Comparison of ENCODE assay signal across 13 mouse cellular contexts in the genomic region with DNA sequence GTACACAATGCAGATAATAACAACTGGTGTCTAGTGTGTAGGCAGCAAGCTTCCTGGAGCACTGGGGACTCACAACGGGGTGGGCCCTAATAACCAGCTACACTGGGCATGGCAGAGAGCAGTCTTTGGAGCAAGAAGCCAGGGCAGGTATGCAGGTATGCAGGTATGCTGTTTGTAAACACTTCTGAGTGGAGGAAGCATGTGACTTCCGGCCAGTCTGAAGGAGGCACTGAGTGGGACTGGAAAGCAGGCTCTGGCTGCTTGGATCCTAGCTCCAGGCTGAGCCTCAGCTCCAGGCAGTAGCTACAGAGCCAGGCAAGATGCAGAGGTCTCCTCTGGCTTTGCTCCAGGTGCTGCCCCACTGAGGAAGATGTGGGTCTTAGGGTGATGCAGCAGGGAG.
DNase-seq lines count a peak whose midpoint lies in the region; ATAC-seq lines count a peak whose summit lies in the region.
"Had no signal": no experiment of that assay in that cellular context is flagged by ENCODE, and none has a peak within 500 bp of the region (broad histone marks: within the 10 kb centered on the region; RNA-seq: fewer than 3 reads in every experiment).

No protein-coding gene starts in this region.

- no peak for ATAC-seq in kidney, embryonic 16.5 days (ENCODE audit: low FRiP score, low TSS enrichment)
- ATAC-seq in intestine, embryonic 16.5 days: 0 out of 2 replicates have a peak, but pooled peaks have one; percentile 33
- ATAC-seq in liver, embryonic 15.5 days (ENCODE audit: insufficient read depth): no peak
- ATAC-seq: Patski had no signal

- no peak overlapping the region for H3K9ac ChIP-seq in kidney, embryonic 16.5 days (replicated peaks; ENCODE audit: low read length)
- no peak overlapping the region for H3K9ac ChIP-seq in intestine, embryonic 16.5 days (ENCODE audit: low read depth, low read length)
- H3K9ac ChIP-seq in liver, embryonic 15.5 days: no peak overlapping the region
- H3K9ac ChIP-seq: stomach, embryonic 15.5 days had no signal

- H3K36me3 ChIP-seq in kidney, embryonic 16.5 days (ENCODE audit: insufficient read depth, low read length): no peaks in the 10 kb centered on the region
- no peaks in the 10 kb centered on the region for H3K36me3 ChIP-seq in intestine, embryonic 16.5 days (ENCODE audit: control insufficient read depth, insufficient read depth, low read length)
- H3K36me3 ChIP-seq in liver, embryonic 15.5 days (replicated peaks): no peaks in the 10 kb centered on the region
- H3K36me3 ChIP-seq: stomach, embryonic 15.5 days had no signal

- H3K27ac ChIP-seq in kidney, embryonic 16.5 days (ENCODE audit: low read length): no peak overlapping the region
- no peak overlapping the region for H3K27ac ChIP-seq in intestine, embryonic 16.5 days (ENCODE audit: low read length)
- H3K27ac ChIP-seq in liver, embryonic 15.5 days (replicated peaks): peak overlapping the region; percentile 60
- H3K27ac ChIP-seq: macrophage; stomach, embryonic 15.5 days had no signal

- DNase-seq in kidney, adult 18-20 months: peak; percentile 27
- peak; percentile 83 for DNase-seq in lung, postnatal 36 days
- DNase-seq in right cerebral cortex, postnatal 14 days: no peak
- no peak for DNase-seq in gastrocnemius, postnatal 14 days
- DNase-seq: adrenal gland, postnatal 14 days; cerebellum, adult 11-12 months; thymus, postnatal 4 days had no signal

- H3K4me2 ChIP-seq in kidney, embryonic 16.5 days (replicated peaks; ENCODE audit: low read depth, low read length): no peak overlapping the region
- no peak overlapping the region for H3K4me2 ChIP-seq in intestine, embryonic 16.5 days (ENCODE audit: low read depth, low read length)
- H3K4me2 ChIP-seq in liver, embryonic 15.5 days: no peak overlapping the region
- H3K4me2 ChIP-seq: stomach, embryonic 15.5 days had no signal

- peaks cover 10% of the 10 kb centered on the region; the same call in 1 of the 2 replicates for H3K27me3 ChIP-seq in kidney, embryonic 16.5 days (ENCODE audit: insufficient read depth, low read length)
- H3K27me3 ChIP-seq in intestine, embryonic 16.5 days (replicated peaks; ENCODE audit: control insufficient read depth, insufficient read depth, low read length): no peaks in the 10 kb centered on the region
- peaks cover 45% of the 10 kb centered on the region for H3K27me3 ChIP-seq in liver, embryonic 15.5 days
- H3K27me3 ChIP-seq: Patski; stomach, embryonic 15.5 days had no signal

- no peaks in the 10 kb centered on the region for H3K9me3 ChIP-seq in kidney, embryonic 16.5 days (ENCODE audit: low read length)
- H3K9me3 ChIP-seq in intestine, embryonic 16.5 days (ENCODE audit: control insufficient read depth, low read length): no peaks in the 10 kb centered on the region
- no peaks in the 10 kb centered on the region for H3K9me3 ChIP-seq in liver, embryonic 15.5 days (replicated peaks)
- H3K9me3 ChIP-seq: stomach, embryonic 15.5 days had no signal

- H3K4me3 ChIP-seq in kidney, embryonic 16.5 days (ENCODE audit: low read length): no peak overlapping the region
- no peak overlapping the region for H3K4me3 ChIP-seq in intestine, embryonic 16.5 days (ENCODE audit: low read length)
- no peak overlapping the region for H3K4me3 ChIP-seq in liver, embryonic 15.5 days (replicated peaks)
- H3K4me3 ChIP-seq: stomach, embryonic 15.5 days had no signal

- peaks cover 28% of the 10 kb centered on the region for H3K4me1 ChIP-seq in kidney, embryonic 16.5 days (ENCODE audit: insufficient read depth, low read length)
- H3K4me1 ChIP-seq in intestine, embryonic 16.5 days (ENCODE audit: control insufficient read depth, insufficient read depth, low read length): peaks cover 19% of the 10 kb centered on the region
- peaks cover 38% of the 10 kb centered on the region for H3K4me1 ChIP-seq in liver, embryonic 15.5 days (replicated peaks)

- WGBS in kidney, embryonic 16.5 days: 66% methylated on average over 2 of the region's 2 CpGs
- 64% methylated on average over 2 of the region's 2 CpGs for WGBS in intestine, embryonic 16.5 days
- 58% methylated on average over 2 of the region's 2 CpGs for WGBS in liver, embryonic 15.5 days (ENCODE audit: insufficient replicate concordance)

- intact Hi-C loops in gastrocnemius, postnatal 14 days (cut with DNase I; ENCODE audit: low total_unique reads): no loop called here

Comparison
In these comparisons a context has a peak if more than half of its experiments do, and no peak if none do; other contexts are left out.
1. DNase-seq: peak in kidney, adult 18-20 months (single experiment) and lung, postnatal 36 days (single experiment); none in right cerebral cortex, postnatal 14 days (single experiment) and gastrocnemius, postnatal 14 days (single experiment).